1 mouse cellular context compared by ENCODE assay signal in the genomic region with DNA sequence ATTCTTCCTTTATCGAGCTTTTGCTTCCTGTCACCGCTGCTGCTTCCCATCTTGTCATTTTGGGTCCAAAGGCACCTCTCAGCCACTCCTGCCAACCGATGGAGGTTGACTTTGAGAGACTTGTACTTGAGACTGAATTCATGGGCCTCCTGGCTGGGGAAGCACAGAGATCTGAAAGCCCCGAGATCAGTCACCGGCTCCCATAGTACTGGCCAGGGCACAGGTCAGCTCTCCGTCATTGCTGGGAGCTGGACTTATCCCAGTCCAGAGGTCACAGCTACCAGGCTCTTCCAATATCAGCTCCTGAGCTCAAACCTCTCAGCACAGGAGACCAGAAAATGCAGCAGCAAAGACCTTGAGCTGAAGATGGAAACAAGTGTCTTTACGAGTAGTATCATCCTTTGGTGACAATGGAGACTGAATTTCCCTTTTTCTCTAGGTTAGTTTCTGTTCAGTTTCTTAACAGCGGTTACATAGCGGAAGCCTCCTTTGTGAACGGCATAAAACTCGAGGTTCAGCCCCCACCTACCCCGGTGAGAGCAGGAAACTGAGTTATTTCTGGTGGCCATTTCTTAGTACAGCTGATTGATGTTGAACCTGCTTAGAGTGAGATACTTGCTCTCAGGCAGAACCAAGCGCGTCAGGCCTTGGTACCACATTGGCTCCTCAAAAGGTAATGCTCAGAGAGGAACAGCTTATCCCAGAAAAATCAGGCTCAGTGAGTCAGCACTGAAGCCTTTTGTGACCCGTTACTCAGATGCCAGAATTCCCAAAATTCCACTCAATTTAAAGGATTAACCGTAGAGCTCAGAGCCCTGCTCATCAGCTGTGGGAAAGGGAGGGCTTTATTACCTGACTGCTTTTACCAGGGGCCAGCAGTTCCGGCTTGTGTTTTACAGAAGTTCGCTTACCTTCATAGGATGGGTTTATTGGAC.
TF ChIP-seq lines count a peak whose summit lies in the region.

No protein-coding gene starts in this region.

TF ChIP-seq in CH12.LX, 34 proteins besides CTCF, POLR2A, EP300 and RAD21 (continued from another document):
- TF ChIP-seq MAFK (IDR thresholded peaks at IDR 0.05; ENCODE audit: insufficient replicate concordance, low read length) (no peak), SIN3A (IDR thresholded peaks at IDR 0.05; ENCODE audit: low read length) (peak; percentile 55), TCF12 (IDR thresholded peaks at IDR 0.05; ENCODE audit: low read depth, low read length) (0 out of 2 replicates have a peak, but pooled peaks have one; percentile 30)
